Mouse (Mus musculus) CD8-positive naive resting alpha-beta T cell, adult 2 months (primary cell): ENCODE measurements around the gene Chst2.
A peak's percentile ranks its signal among the peaks of the same experiment; 100 is the strongest.

ENCODE experiments used
- DNase-seq, 2 experiments: peaks; one replicate each; pipeline ENCODE4 v3.0.0; 2022; ENCODE audit warnings: low read depth in 2 of 2, low spot score in 2 of 2

Chst2 gene

GRCm38 (mm10) chr9:95373741-95374140 is 32.8 kb downstream of the Chst2 start:
- no peak for DNase-seq

- no peak for DNase-seq
Measured at GRCm38 (mm10) chr9:95365882-95366281, 40.6 kb downstream of the Chst2 start.

GRCm38 (mm10) chr9:95353829-95354391 is 52.6 kb downstream of the Chst2 start:
- DNase-seq, result no peak

- no peak for DNase-seq
Measured at GRCm38 (mm10) chr9:95351968-95352367, 54.6 kb downstream of the Chst2 start.

- DNase-seq, result peak in 1 of 2 experiments; percentile 8
Measured at GRCm38 (mm10) chr9:95350550-95350949, 56.0 kb downstream of the Chst2 start.
